Mouse (Mus musculus) olfactory bulb, adult 2 months (tissue): Measurements from ENCODE around the gene Vav3.

Experiments used
- CTCF ChIP-seq: fragments of 200-500 bp; IDR thresholded peaks from 2 replicates; pipeline ENCODE4 v1.5.1; 2012; ENCODE audit warnings: low read depth, mild to moderate bottlenecking, low read length, moderate library complexity; ENCODE audit not compliant: insufficient read depth
- POLR2A ChIP-seq: fragments of 200-500 bp; IDR thresholded peaks from 2 replicates; pipeline ENCODE4 v1.6.1; 2012; ENCODE audit warnings: mild to moderate bottlenecking, low read depth, low read length, moderate library complexity; ENCODE audit not compliant: insufficient read depth

DNA sequence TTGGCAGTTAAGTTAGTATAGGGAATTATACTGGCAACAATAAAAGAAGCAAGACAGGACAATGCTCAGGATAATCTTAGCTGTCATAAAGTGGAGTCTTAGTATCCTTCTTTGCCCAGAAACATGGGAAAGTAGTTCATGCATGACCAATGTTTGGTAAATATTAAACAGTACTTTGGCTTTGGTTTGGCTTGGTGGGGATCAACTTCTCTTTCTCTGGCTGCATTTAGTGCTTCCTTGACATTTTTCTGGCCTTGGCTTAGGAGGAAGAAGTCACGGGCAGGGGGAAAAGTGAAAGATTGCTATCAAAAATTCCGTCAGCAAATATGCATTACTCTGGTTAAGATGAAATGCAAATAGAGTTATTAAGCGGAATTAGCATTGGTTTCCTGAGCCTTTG, 197.2 kb downstream of the Vav3 start:
- TF ChIP-seq CTCF (no peak), POLR2A (no peak)
